Mouse (Mus musculus): ENCODE data around the gene Pnkd. TPM values are rescaled to one million over a fixed set of nuclear protein-coding genes. Genes with fewer than 3 reads are reported as not detected.
A peak's percentile ranks its signal among the peaks of the same experiment; 100 is the strongest.

Pnkd gene
- polyA plus RNA-seq, 1 experiment from 2014 or later = 107 TPM

GRCm38 (mm10) chr1:74294090-74294643, 9.4 kb downstream of the Pnkd start:
- 94% methylated on average over 3 of the region's 3 CpGs for WGBS
- Histone ChIP-seq H3K27me3 (ENCODE audit: low read depth, poor library complexity, severe bottlenecking) (no peaks in the 10 kb centered on the region), H3K4me1 (peaks cover 20% of the 10 kb centered on the region), H3K9me3 (replicated peaks) (no peaks in the 10 kb centered on the region), H3K4me3 (no peak overlapping the region), H3K36me3 (peaks cover 55% of the 10 kb centered on the region), H3K27ac (replicated peaks) (no peak overlapping the region)
- no peak for DNase-seq (ENCODE audit: low spot score)

- Histone ChIP-seq H3K4me1 (peaks cover 20% of the 10 kb centered on the region), H3K36me3 (peaks cover 48% of the 10 kb centered on the region), H3K9me3 (replicated peaks) (no peaks in the 10 kb centered on the region), H3K27me3 (ENCODE audit: low read depth, poor library complexity, severe bottlenecking) (no peaks in the 10 kb centered on the region), H3K4me3 (no peak overlapping the region), H3K27ac (replicated peaks) (peak overlapping the region; percentile 80)
- no peak for DNase-seq (ENCODE audit: low spot score)
- 95% methylated on average over 6 of the region's 6 CpGs for WGBS
Measured at GRCm38 (mm10) chr1:74294733-74295455, 10.2 kb downstream of the Pnkd start.

GRCm38 (mm10) chr1:74295456-74296171, 10.9 kb downstream of the Pnkd start:
- WGBS = 23% methylated on average over 9 of the region's 9 CpGs

GRCm38 (mm10) chr1:74296477-74296876, 11.7 kb downstream of the Pnkd start:
- peaks cover 32% of the 10 kb centered on the region for H3K36me3 ChIP-seq
- peak overlapping the region; percentile 80 for H3K27ac ChIP-seq (replicated peaks)
- no peaks in the 10 kb centered on the region for H3K27me3 ChIP-seq (ENCODE audit: low read depth, poor library complexity, severe bottlenecking)
- DNase-seq (ENCODE audit: low spot score) = no peak
- 63% methylated on average over 6 of the region's 6 CpGs for WGBS
- no peak overlapping the region for H3K4me3 ChIP-seq
- H3K4me1 ChIP-seq = peaks cover 20% of the 10 kb centered on the region
- no peaks in the 10 kb centered on the region for H3K9me3 ChIP-seq (replicated peaks)

More at GRCm38 (mm10) chr1:74295456-74296171, 10.9 kb downstream of the Pnkd start:
- peak overlapping the region; percentile 29 for H3K4me3 ChIP-seq
- peak; percentile 46 for DNase-seq (ENCODE audit: low spot score)
- H3K27ac ChIP-seq (replicated peaks) = peak overlapping the region; percentile 80
- no peaks in the 10 kb centered on the region for H3K27me3 ChIP-seq (ENCODE audit: low read depth, poor library complexity, severe bottlenecking)
- H3K4me1 ChIP-seq = peaks cover 20% of the 10 kb centered on the region
- peaks cover 41% of the 10 kb centered on the region for H3K36me3 ChIP-seq
- no peaks in the 10 kb centered on the region for H3K9me3 ChIP-seq (replicated peaks)

GRCm38 (mm10) chr1:74297269-74297668, 12.5 kb downstream of the Pnkd start:
- WGBS = 80% methylated on average over 3 of the region's 3 CpGs
- Histone ChIP-seq H3K4me3 (no peak overlapping the region), H3K36me3 (peaks cover 24% of the 10 kb centered on the region), H3K27ac (replicated peaks) (no peak overlapping the region), H3K9me3 (replicated peaks) (no peaks in the 10 kb centered on the region), H3K27me3 (ENCODE audit: low read depth, poor library complexity, severe bottlenecking) (peaks cover 2% of the 10 kb centered on the region; the same call in 1 of the 2 replicates), H3K4me1 (peaks cover 20% of the 10 kb centered on the region)
- no peak for DNase-seq (ENCODE audit: low spot score)

GRCm38 (mm10) chr1:74298157-74298750, 13.5 kb downstream of the Pnkd start:
- Histone ChIP-seq H3K36me3 (peaks cover 17% of the 10 kb centered on the region; the same call in 1 of the 2 replicates), H3K9me3 (replicated peaks) (no peaks in the 10 kb centered on the region), H3K27ac (replicated peaks) (no peak overlapping the region), H3K27me3 (ENCODE audit: low read depth, poor library complexity, severe bottlenecking) (peaks cover 9% of the 10 kb centered on the region; the same call in 1 of the 2 replicates), H3K4me3 (no peak overlapping the region), H3K4me1 (peaks cover 21% of the 10 kb centered on the region)
- no peak for DNase-seq (ENCODE audit: low spot score)
- 84% methylated on average over 5 of the region's 5 CpGs for WGBS

DNA sequence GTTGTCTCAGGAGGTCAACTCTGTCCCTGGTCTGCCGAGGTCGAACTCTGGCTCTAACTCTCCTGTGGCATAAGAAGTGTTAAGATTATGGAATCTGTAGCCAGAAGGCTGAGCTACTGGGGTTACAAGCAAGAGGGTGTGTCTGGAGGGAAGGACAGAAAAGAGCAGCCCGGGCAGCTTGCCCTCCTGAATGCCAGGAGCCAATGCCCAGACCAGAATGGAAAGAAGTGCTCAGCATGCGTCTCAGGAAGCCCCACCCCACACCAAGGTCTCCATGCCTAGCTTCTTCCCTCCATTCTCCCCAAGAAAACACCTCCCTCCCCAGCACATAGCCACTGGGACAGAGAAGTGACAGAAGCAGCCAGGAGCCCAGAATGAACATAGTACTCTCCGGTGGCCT, 14.3 kb downstream of the Pnkd start:
- no peak overlapping the region for H3K27ac ChIP-seq (replicated peaks)
- H3K4me1 ChIP-seq = peaks cover 28% of the 10 kb centered on the region
- WGBS = 77% methylated on average over 5 of the region's 5 CpGs
- H3K27me3 ChIP-seq (ENCODE audit: low read depth, poor library complexity, severe bottlenecking) = peaks cover 15% of the 10 kb centered on the region; the same call in 1 of the 2 replicates
- no peaks in the 10 kb centered on the region for H3K9me3 ChIP-seq (replicated peaks)
- no peak overlapping the region for H3K4me3 ChIP-seq
- no peak for DNase-seq (ENCODE audit: low spot score)
- peaks cover 12% of the 10 kb centered on the region; the same call in 1 of the 2 replicates for H3K36me3 ChIP-seq

- DNase-seq (ENCODE audit: low spot score) = no peak
- Histone ChIP-seq H3K27me3 (ENCODE audit: low read depth, poor library complexity, severe bottlenecking) (peaks cover 29% of the 10 kb centered on the region), H3K9me3 (replicated peaks) (no peaks in the 10 kb centered on the region), H3K4me1 (peaks cover 23% of the 10 kb centered on the region), H3K27ac (replicated peaks) (no peak overlapping the region), H3K36me3 (0 out of 2 replicates have a peak, but pooled peaks cover 8% of the 10 kb centered on the region), H3K4me3 (no peak overlapping the region)
- 89% methylated on average over 6 of the region's 6 CpGs for WGBS
Measured at GRCm38 (mm10) chr1:74300347-74301110, 15.8 kb downstream of the Pnkd start.

DNA sequence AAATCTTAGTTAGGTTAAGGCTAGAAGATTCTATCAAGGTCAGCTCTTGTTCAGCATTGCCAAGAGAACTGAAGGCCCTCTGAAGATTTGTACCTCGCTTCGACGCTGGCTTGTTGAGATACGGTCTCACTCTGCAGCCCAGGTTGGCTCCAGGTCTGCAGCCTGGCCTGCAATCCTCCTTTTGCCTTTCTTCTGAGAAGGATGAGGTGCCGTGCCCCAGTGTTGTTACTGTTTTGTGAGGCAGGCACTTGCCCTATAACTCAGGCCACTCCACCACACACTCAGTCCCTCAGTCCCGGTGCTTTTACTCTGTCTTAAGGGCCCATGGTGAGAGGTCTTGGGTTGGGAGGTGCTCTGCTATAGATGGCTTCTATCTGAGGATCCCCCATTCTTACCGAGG, 17.5 kb downstream of the Pnkd start:
- WGBS = 91% methylated on average over 7 of the region's 7 CpGs
- no peak for DNase-seq (ENCODE audit: low spot score)
- Histone ChIP-seq H3K36me3 (no peaks in the 10 kb centered on the region), H3K27me3 (ENCODE audit: low read depth, poor library complexity, severe bottlenecking) (peaks cover 30% of the 10 kb centered on the region), H3K9me3 (replicated peaks) (no peaks in the 10 kb centered on the region), H3K27ac (replicated peaks) (no peak overlapping the region), H3K4me3 (no peak overlapping the region), H3K4me1 (peaks cover 12% of the 10 kb centered on the region)

DNA sequence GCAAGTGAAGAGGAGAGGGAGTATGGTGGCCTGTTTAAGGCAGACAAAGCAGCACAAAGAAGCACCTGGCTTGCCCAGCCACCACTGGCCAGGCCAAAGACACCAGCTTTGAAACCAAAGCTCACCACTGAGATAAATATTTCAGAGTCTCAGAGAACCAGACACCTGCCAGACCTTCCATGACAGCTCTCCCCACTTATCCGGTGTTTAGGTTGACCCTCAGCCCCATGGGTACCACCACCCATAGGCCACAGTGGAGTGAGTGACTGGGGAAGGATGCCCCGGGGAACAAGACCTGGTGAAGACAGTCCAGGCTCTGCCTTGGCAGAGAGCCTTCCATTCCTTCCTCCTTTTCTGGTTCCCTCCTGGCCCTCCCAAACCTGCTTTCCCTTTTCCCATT, 18.1 kb downstream of the Pnkd start:
- Histone ChIP-seq H3K9me3 (replicated peaks) (no peaks in the 10 kb centered on the region), H3K27me3 (ENCODE audit: low read depth, poor library complexity, severe bottlenecking) (peaks cover 30% of the 10 kb centered on the region), H3K4me3 (0 out of 2 replicates have a peak overlapping the region, but pooled peaks have one; percentile 7), H3K27ac (replicated peaks) (no peak overlapping the region), H3K4me1 (peaks cover 12% of the 10 kb centered on the region), H3K36me3 (no peaks in the 10 kb centered on the region)
- no peak for DNase-seq (ENCODE audit: low spot score)
- 85% methylated on average over 2 of the region's 2 CpGs for WGBS

- Histone ChIP-seq H3K9me3 (replicated peaks) (no peaks in the 10 kb centered on the region), H3K27me3 (ENCODE audit: low read depth, poor library complexity, severe bottlenecking) (peaks cover 30% of the 10 kb centered on the region), H3K4me3 (peak overlapping the region; percentile 64), H3K4me1 (peaks cover 12% of the 10 kb centered on the region), H3K36me3 (no peaks in the 10 kb centered on the region), H3K27ac (replicated peaks) (peak overlapping the region; percentile 79)
- WGBS = under 1% methylated on average over 54 of the region's 56 CpGs
- DNase-seq (ENCODE audit: low spot score) = peak; percentile 65
Measured at GRCm38 (mm10) chr1:74303509-74304338, 19.0 kb downstream of the Pnkd start.
